Mouse (Mus musculus) liver, embryonic 11.5 days (tissue): ENCODE measurements around the gene Gm19684. TPM values are rescaled to one million over a fixed set of nuclear protein-coding genes. Genes with fewer than 3 reads are reported as not detected.
"Not testable (repeated sequence)": the region's sequence is repeated elsewhere in the genome, so short reads cannot be mapped to it uniquely, and the experiment has no call there.

Experiments
- ATAC-seq: fragments of 200-750 bp; cut with Nextera tagmentation; replicated peaks from 2 replicates; pipeline ENCODE4 v1.8.0; 2017; ENCODE audit warnings: moderate number of reproducible peaks, mild to moderate bottlenecking, moderate TSS enrichment, moderate library complexity; ENCODE audit not compliant: low FRiP score
- DNase-seq: peaks from one replicate; pipeline ENCODE4 v3.0.0-alpha.2; 2017; ENCODE audit warnings: low spot score
- H3K27ac ChIP-seq: fragments of 300-500 bp; sonication (generic); 2 replicates; pipeline ENCODE4 v1.5.1; 2014; ENCODE audit warnings: mild to moderate bottlenecking, low read depth, low read length, control low read depth
- H3K27me3 ChIP-seq: fragments of 300-500 bp; sonication (generic); replicated peaks from 2 replicates; pipeline ENCODE4 v1.6.1; 2014; ENCODE audit warnings: low read length, mixed read lengths; ENCODE audit not compliant: control insufficient read depth, insufficient read depth
- H3K36me3 ChIP-seq: fragments of 300-500 bp; sonication (generic); 2 replicates; pipeline ENCODE4 v1.6.1; 2014; ENCODE audit warnings: mild to moderate bottlenecking, low read length, moderate library complexity, mixed read lengths; ENCODE audit not compliant: control insufficient read depth, insufficient read depth
- H3K4me1 ChIP-seq: fragments of 300-500 bp; sonication (generic); replicated peaks from 2 replicates; pipeline ENCODE4 v1.6.1; 2014; ENCODE audit warnings: low read length, mixed read lengths; ENCODE audit not compliant: control insufficient read depth, insufficient read depth
- H3K4me2 ChIP-seq: fragments of 300-500 bp; sonication (generic); 2 replicates; pipeline ENCODE4 v1.6.1; 2014; ENCODE audit warnings: mild to moderate bottlenecking, control low read depth, moderate library complexity
- H3K4me3 ChIP-seq: fragments of 300-500 bp; sonication (generic); 2 replicates; pipeline ENCODE4 v1.5.1; 2014; ENCODE audit warnings: low read depth, low read length, control low read depth
- H3K9ac ChIP-seq: fragments of 300-500 bp; sonication (generic); 2 replicates; pipeline ENCODE4 v1.6.1; 2014; ENCODE audit warnings: low read depth, low read length, control low read depth
- H3K9me3 ChIP-seq: fragments of 300-500 bp; sonication (generic); 2 replicates; pipeline ENCODE4 v1.6.1; 2016; ENCODE audit warnings: low read length, inconsistent platforms, mixed read lengths; ENCODE audit not compliant: control insufficient read depth
- WGBS: fragments of 180-500 bp; shearing (Covaris S2); extraction: QIAGEN DNeasy Blood & Tissue Kit; methylation state at CpG from one replicate; pipeline ENCODE4 v1.1.7; 2014; 5-methylcytosine and 5-hydroxymethylcytosine counted together
- polyA plus RNA-seq: library from polyadenylated mRNA; unstranded; fragments of >200 nt; fragmentation: Nextera tagmentation; extraction: Ambion mirVana; gene quantifications from 2 replicates; pipeline ENCODE4 v1.2.1, GENCODE M21; 2014

Gene Gm19684
- polyA plus RNA-seq, 1 experiment from 2014 or later = not detected

GRCm38 (mm10) chr17:36161129-36162051 is 39.9 kb downstream of the Gm19684 start:
- Histone ChIP-seq H3K4me2 (peak overlapping the region; percentile 42), H3K9me3 (no peaks in the 10 kb centered on the region), H3K9ac (no peak overlapping the region), H3K27ac (no peak overlapping the region), H3K4me1 (no peaks in the 10 kb centered on the region), H3K36me3 (no peaks in the 10 kb centered on the region), H3K27me3 (peaks cover 67% of the 10 kb centered on the region), H3K4me3 (peak overlapping the region; percentile 24)
- 4% methylated on average over 44 of the region's 56 CpGs for WGBS
- DNase-seq = peak; percentile 38
- ATAC-seq = no peak

- not testable (repeated sequence) for H3K4me1 ChIP-seq, H3K9me3 ChIP-seq, H3K36me3 ChIP-seq, DNase-seq, H3K4me3 ChIP-seq, H3K4me2 ChIP-seq, H3K9ac ChIP-seq, ATAC-seq, H3K27ac ChIP-seq
- WGBS = 21% methylated on average over 2 of the region's 2 CpGs
- H3K27me3 ChIP-seq = peaks cover 71% of the 10 kb centered on the region
Measured at GRCm38 (mm10) chr17:36166901-36167300, 45.4 kb downstream of the Gm19684 start.

- Histone ChIP-seq H3K27ac (no peak overlapping the region), H3K4me2 (peak overlapping the region; percentile 48), H3K27me3 (peaks cover 66% of the 10 kb centered on the region), H3K4me1 (0 out of 2 replicates have a peak, but pooled peaks cover 3% of the 10 kb centered on the region), H3K36me3 (no peaks in the 10 kb centered on the region), H3K9me3 (no peaks in the 10 kb centered on the region), H3K9ac (no peak overlapping the region), H3K4me3 (peak overlapping the region; percentile 42)
- 3% methylated on average over 49 of the region's 51 CpGs for WGBS
- DNase-seq (no peak), ATAC-seq (no peak; the same call in 1 of the 2 replicates)
Measured at GRCm38 (mm10) chr17:36167306-36168038, 46.0 kb downstream of the Gm19684 start.

- H3K4me2 ChIP-seq = peak within 1 kb of the TSS; percentile 48
- H3K27me3 ChIP-seq = peaks cover 60% of the 10 kb centered on the region
Measured at GRCm38 (mm10) chr17:36168039-36168652, 46.7 kb downstream of the Gm19684 start, which contains the start of gene Gm8909. Gene Gm8909 (minus strand): TSS chr17:36168537.

GRCm38 (mm10) chr17:36169094-36169493 is 47.6 kb downstream of the Gm19684 start:
- peaks cover 53% of the 10 kb centered on the region for H3K27me3 ChIP-seq
- H3K4me1 ChIP-seq, H3K9ac ChIP-seq, H3K4me2 ChIP-seq, ATAC-seq, H3K9me3 ChIP-seq, H3K4me3 ChIP-seq, H3K27ac ChIP-seq, DNase-seq, H3K36me3 ChIP-seq: not testable (repeated sequence)
- no CpG with 5 or more reads among the region's 1 CpGs for WGBS

More at GRCm38 (mm10) chr17:36168039-36168652, 46.7 kb downstream of the Gm19684 start, which contains the start of gene Gm8909:
- H3K27ac ChIP-seq = no peak within 1 kb of the TSS
- no peak within 1 kb of the TSS for H3K9ac ChIP-seq
- 4% methylated on average over 63 of the region's 63 CpGs for WGBS
- H3K4me3 ChIP-seq = peak within 1 kb of the TSS; percentile 42
- H3K4me1 ChIP-seq = 0 out of 2 replicates have a peak, but pooled peaks cover 3% of the 10 kb centered on the region
- no peaks in the 10 kb centered on the region for H3K36me3 ChIP-seq
- no peaks in the 10 kb centered on the region for H3K9me3 ChIP-seq
- DNase-seq (no peak), ATAC-seq (no peak)

GRCm38 (mm10) chr17:36169753-36170152 is 48.3 kb downstream of the Gm19684 start:
- ATAC-seq = no peak
- no peak overlapping the region for H3K4me2 ChIP-seq
- DNase-seq = no peak
- H3K9ac ChIP-seq = no peak overlapping the region
- no peak overlapping the region for H3K27ac ChIP-seq
- no peak overlapping the region for H3K4me3 ChIP-seq
- H3K36me3 ChIP-seq = no peaks in the 10 kb centered on the region
- H3K27me3 ChIP-seq = peaks cover 48% of the 10 kb centered on the region
- H3K4me1 ChIP-seq = 0 out of 2 replicates have a peak, but pooled peaks cover 3% of the 10 kb centered on the region
- no peaks in the 10 kb centered on the region for H3K9me3 ChIP-seq

- Histone ChIP-seq H3K4me1 (0 out of 2 replicates have a peak, but pooled peaks cover 3% of the 10 kb centered on the region), H3K36me3 (no peaks in the 10 kb centered on the region), H3K4me2 (no peak overlapping the region), H3K27ac (no peak overlapping the region), H3K4me3 (no peak overlapping the region), H3K9ac (no peak overlapping the region), H3K9me3 (no peaks in the 10 kb centered on the region), H3K27me3 (peaks cover 42% of the 10 kb centered on the region)
- DNase-seq = no peak
- ATAC-seq = no peak
- WGBS = 34% methylated on average over 1 of the region's 1 CpGs
Measured at GRCm38 (mm10) chr17:36170287-36170814, 48.9 kb downstream of the Gm19684 start.

GRCm38 (mm10) chr17:36176132-36176531 is 54.7 kb downstream of the Gm19684 start:
- H3K9ac ChIP-seq, H3K27ac ChIP-seq, H3K4me3 ChIP-seq, H3K4me2 ChIP-seq, H3K36me3 ChIP-seq, DNase-seq, ATAC-seq, H3K4me1 ChIP-seq, H3K9me3 ChIP-seq: not testable (repeated sequence)
- WGBS = no CpG with 5 or more reads among the region's 2 CpGs
- H3K27me3 ChIP-seq = peaks cover 18% of the 10 kb centered on the region
